Mouse (Mus musculus) ES-E14 (cell line): ENCODE results near the gene Tmem230. TPM values are rescaled to one million over a fixed set of nuclear protein-coding genes. Genes with fewer than 3 reads are reported as not detected.

Experiments used
- DNase-seq: peaks from one replicate; pipeline ENCODE4 v3.0.0-alpha.2; 2013; ENCODE audit warnings: low read depth, low spot score
- H3K27ac ChIP-seq: 2 replicates; pipeline ENCODE4 v1.5.1; 2012; ENCODE audit warnings: low read depth, mild to moderate bottlenecking, low read length, moderate library complexity, mixed read lengths; ENCODE audit not compliant: poor library complexity, insufficient read depth, severe bottlenecking
- H3K36me3 ChIP-seq: 2 replicates; pipeline ENCODE4 v1.6.1; 2012; ENCODE audit warnings: mild to moderate bottlenecking, low read length, moderate library complexity, mixed read lengths; ENCODE audit not compliant: control insufficient read depth, poor library complexity, insufficient read depth, severe bottlenecking
- H3K4me1 ChIP-seq, 2 experiments: fragments of 150-350 bp in 1 of 2; sonication (generic) in 1 of 2; 2 replicates each; pipeline ENCODE4 v1.6.1; 2012; ENCODE audit warnings: low read length in 2 of 2, mild to moderate bottlenecking in 1 of 2, mixed read lengths in 1 of 2; ENCODE audit not compliant: control insufficient read depth in 2 of 2, insufficient read depth in 2 of 2, poor library complexity in 1 of 2
- H3K4me3 ChIP-seq, 2 experiments: fragments of 150-350 bp in 1 of 2; sonication (generic) in 1 of 2; 2 replicates each; pipeline ENCODE4 v1.5.1; 2012; ENCODE audit warnings: low read length in 2 of 2, low read depth in 1 of 2, mild to moderate bottlenecking in 1 of 2, mixed read lengths in 1 of 2; ENCODE audit not compliant: insufficient read depth in 1 of 2, poor library complexity in 1 of 2, severe bottlenecking in 1 of 2
- H3K9ac ChIP-seq: 2 replicates; pipeline ENCODE4 v1.6.1; 2012; ENCODE audit warnings: low read depth, mild to moderate bottlenecking, low read length, mixed read lengths; ENCODE audit not compliant: poor library complexity, insufficient read depth, severe bottlenecking
- H3K9me3 ChIP-seq: fragments of 150-350 bp; sonication (generic); 2 replicates; pipeline ENCODE4 v1.6.1; 2012; ENCODE audit warnings: low read depth, mild to moderate bottlenecking, low read length; ENCODE audit not compliant: control insufficient read depth, insufficient read depth
- CHD2 ChIP-seq: IDR thresholded peaks from 2 replicates; pipeline ENCODE4 v1.6.1; 2014; ENCODE audit warnings: mild to moderate bottlenecking, low read depth, low read length, inconsistent platforms
- HCFC1 ChIP-seq: IDR thresholded peaks from 2 replicates; pipeline ENCODE4 v1.6.1; 2012; ENCODE audit warnings: low read length, inconsistent platforms, borderline replicate concordance; ENCODE audit not compliant: insufficient read depth
- MAFK ChIP-seq: IDR thresholded peaks from 2 replicates; pipeline ENCODE4 v1.6.1; 2014; ENCODE audit warnings: mild to moderate bottlenecking, low read depth, low read length, inconsistent platforms; ENCODE audit not compliant: insufficient read depth
- ZC3H11A ChIP-seq: IDR thresholded peaks from 2 replicates; pipeline ENCODE4 v1.6.1; 2012; ENCODE audit warnings: low read depth, mild to moderate bottlenecking, inconsistent platforms, low read length, borderline replicate concordance
- ZNF384 ChIP-seq: IDR thresholded peaks from 2 replicates; pipeline ENCODE4 v1.6.1; 2012; ENCODE audit warnings: low read depth, low read length, inconsistent platforms
- in situ Hi-C, 2 experiments: fragments of 600-800 bp; cut with MboI; formaldehyde crosslinking; loops; one replicate each; pipeline ENCODE4 v1.15.1; 2025; ENCODE audit warnings: low sequenced_read_pairs in 2 of 2, inconsistent platforms in 1 of 2; ENCODE audit not compliant: unreplicated experiment in 2 of 2
- total RNA-seq: library from RNA; depleted of rRNA; stranded (reverse); fragments of 300-350 nt; gene quantifications from 2 replicates; pipeline ENCODE4 v1.2.3, GENCODE M21; 2012

Gene Tmem230
- total RNA-seq, 1 experiment, result 36.0 TPM

- Histone ChIP-seq H3K36me3 (no peaks in the 10 kb centered on the region), H3K4me3 (no peak overlapping the region), H3K9ac (no peak overlapping the region), H3K27ac (no peak overlapping the region), H3K4me1 (peaks cover 0 to 5% of the 10 kb centered on the region in 2 experiments; a peak in 3 of 4 replicates), H3K9me3 (no peaks in the 10 kb centered on the region)
- TF ChIP-seq CHD2 (no peak), ZNF384 (no peak), HCFC1 (no peak), ZC3H11A (no peak), MAFK (no peak)
- no peak for DNase-seq
- in situ Hi-C loops, result no loop called here
These were observed 17.6 kb upstream of the Tmem230 start for GRCm38 (mm10) chr2:132265196-132265595.

DNA sequence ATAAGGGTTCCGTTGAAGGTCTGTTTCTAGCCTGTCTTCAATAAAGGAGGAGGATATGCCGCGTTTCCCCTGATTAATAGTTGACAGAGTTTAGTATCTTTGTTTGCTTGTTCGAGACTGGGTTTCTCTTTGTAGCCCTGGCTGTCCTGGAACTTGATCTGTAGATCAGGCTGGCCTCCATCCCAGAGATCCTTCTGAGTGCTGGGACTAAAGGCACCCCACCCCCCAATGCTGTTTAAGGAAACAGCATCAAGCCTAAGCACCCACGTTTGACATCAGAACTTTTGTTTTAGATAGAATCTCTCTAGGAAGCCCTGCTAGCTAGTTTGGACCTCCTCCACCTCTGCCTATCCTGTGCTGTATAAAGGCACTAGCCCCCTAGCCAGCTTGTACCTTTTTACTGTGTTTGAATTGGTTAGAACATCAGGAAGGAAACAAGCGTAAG, 16.7 kb upstream of the Tmem230 start:
- no peak for TF ChIP-seq ZC3H11A
- no peak for TF ChIP-seq ZNF384
- TF ChIP-seq CHD2, result no peak
- Histone ChIP-seq H3K27ac (no peak overlapping the region), H3K9me3 (no peaks in the 10 kb centered on the region), H3K4me3 (peak overlapping the region; percentile 91 to 92), H3K9ac (peak overlapping the region; percentile 85), H3K4me1 (peaks cover 0 to 5% of the 10 kb centered on the region in 2 experiments; a peak in 3 of 4 replicates), H3K36me3 (no peaks in the 10 kb centered on the region)
- no peak for DNase-seq
- in situ Hi-C loops, result no loop called here

GRCm38 (mm10) chr2:132263421-132264265, 16.0 kb upstream of the Tmem230 start:
- Histone ChIP-seq H3K36me3 (no peaks in the 10 kb centered on the region), H3K9me3 (no peaks in the 10 kb centered on the region), H3K9ac (peak overlapping the region; percentile 85), H3K4me3 (peak overlapping the region; percentile 91 to 92), H3K27ac (peak overlapping the region; percentile 69), H3K4me1 (peaks cover 2% of the 10 kb centered on the region in 2 experiments; a peak in 3 of 4 replicates)
- in situ Hi-C loops, result no loop called here
- no peak for DNase-seq
- TF ChIP-seq CHD2, result no peak
- no peak for TF ChIP-seq ZC3H11A
- TF ChIP-seq MAFK, result no peak
- TF ChIP-seq ZNF384, result no peak
- TF ChIP-seq HCFC1, result no peak

DNA sequence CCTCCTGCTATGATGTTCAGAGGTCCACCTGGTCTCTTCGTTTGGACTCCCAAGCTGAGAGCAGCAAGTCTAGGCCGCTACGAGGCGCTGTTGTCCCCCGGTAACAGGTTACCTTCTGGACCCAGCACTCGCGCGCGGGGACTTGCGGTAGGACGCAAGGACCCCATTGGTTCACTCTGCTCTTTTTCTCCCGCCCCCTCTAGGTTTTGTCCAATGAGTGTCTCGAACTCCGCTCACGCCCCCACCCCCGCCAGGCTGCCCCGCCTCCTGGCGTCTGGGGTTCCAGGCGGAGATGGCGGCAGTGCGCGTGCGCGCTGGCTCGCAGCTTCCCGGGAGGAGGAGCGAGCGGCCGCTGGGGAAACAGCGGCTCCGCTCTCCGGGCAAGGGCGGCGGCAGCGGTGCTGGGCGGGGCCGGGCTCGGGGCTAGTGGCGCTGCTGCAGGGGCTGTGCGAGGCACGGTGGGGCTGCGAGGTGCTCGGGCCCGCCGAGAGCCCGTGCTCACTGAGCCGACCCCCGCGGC, 15.3 kb upstream of the Tmem230 start, which contains the start of gene Cds2:
Cds2 (plus strand) TSS at position 270 of the 520 bp plus-strand sequence.
- TF ChIP-seq MAFK, result no peak
- no peak for TF ChIP-seq ZNF384
- no peak for TF ChIP-seq ZC3H11A
- TF ChIP-seq CHD2, result peak; percentile 64; the same call in 1 of the 2 replicates
- 0 out of 2 replicates have a peak, but pooled peaks have one; percentile 58 for TF ChIP-seq HCFC1
- Histone ChIP-seq H3K36me3 (no peaks in the 10 kb centered on the region), H3K4me1 (peaks cover 2% of the 10 kb centered on the region in 2 experiments; a peak in 3 of 4 replicates), H3K9ac (peak within 1 kb of the TSS; percentile 85), H3K9me3 (no peaks in the 10 kb centered on the region), H3K4me3 (peak within 1 kb of the TSS; percentile 91 to 92), H3K27ac (peak within 1 kb of the TSS; percentile 84)
- in situ Hi-C loops, result no loop called here
- DNase-seq, result peak; percentile 98
